Mouse (Mus musculus): Measurements from ENCODE around the gene Hist1h4h. TPM values are rescaled to one million over a fixed set of nuclear protein-coding genes. Genes with fewer than 3 reads are reported as not detected.
A peak's percentile ranks its signal among the peaks of the same experiment; 100 is the strongest.
"Not testable (repeated sequence)": the region's sequence is repeated elsewhere in the genome, so short reads cannot be mapped to it uniquely, and the experiment has no call there.

Gene Hist1h4h
- polyA plus RNA-seq, 1 experiment from 2014 or later: 1.5 TPM

DNA sequence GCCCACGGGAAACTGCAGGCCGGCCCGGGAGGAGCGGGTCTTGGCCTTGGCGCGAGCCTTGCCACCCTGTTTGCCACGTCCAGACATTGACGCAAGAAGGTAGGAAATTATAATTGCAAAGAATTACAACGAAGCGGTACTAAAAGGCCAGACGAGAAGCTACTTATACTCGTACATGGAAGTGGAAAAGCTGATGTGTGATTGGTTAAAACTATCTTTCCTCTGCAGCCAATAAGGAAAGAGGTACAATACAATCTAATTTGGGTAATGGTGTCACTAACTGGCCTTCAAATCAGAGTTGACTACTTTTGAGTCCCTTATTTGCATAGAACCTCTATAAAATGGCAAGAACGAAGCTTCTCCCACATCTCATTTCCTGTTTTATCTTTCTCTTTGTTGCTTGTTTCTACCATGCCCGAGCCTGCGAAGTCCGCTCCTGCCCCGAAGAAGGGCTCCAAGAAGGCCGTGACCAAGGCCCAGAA is 40.2 kb downstream of the Hist1h4h start, which contains the start of the genes Hist1h2ae and Hist1h2bg:
Gene Hist1h2ae, minus strand, starts transcription at position 199 of the 482 bp plus-strand sequence.
Gene Hist1h2bg, plus strand, starts transcription at position 375 of the 482 bp plus-strand sequence.
- WGBS: 0% methylated on average over 18 of the region's 18 CpGs
- Histone ChIP-seq H3K27ac (ENCODE audit: low read length) (peak within 1 kb of the TSS; percentile 93), H3K4me1 (ENCODE audit: control insufficient read depth, insufficient read depth, low read length) (peaks cover 23% of the 10 kb centered on the region), H3K36me3 (ENCODE audit: control insufficient read depth, insufficient read depth, low read length) (no peaks in the 10 kb centered on the region), H3K4me2 (ENCODE audit: low read length) (peak within 1 kb of the TSS; percentile 73), H3K9ac (ENCODE audit: low read depth, low read length) (peak within 1 kb of the TSS; percentile 60), H3K9me3 (replicated peaks; ENCODE audit: control insufficient read depth, low read length, poor library complexity, severe bottlenecking) (no peaks in the 10 kb centered on the region), H3K27me3 (ENCODE audit: control insufficient read depth, insufficient read depth, low read depth, low read length) (no peaks in the 10 kb centered on the region), H3K4me3 (ENCODE audit: low read depth, low read length) (peak within 1 kb of the TSS; percentile 43)
- ATAC-seq: peak; percentile 93

GRCm38 (mm10) chr13:23571504-23572217 is 40.8 kb downstream of the Hist1h4h start:
- H3K27me3 ChIP-seq (ENCODE audit: control insufficient read depth, insufficient read depth, low read depth, low read length); ATAC-seq; H3K36me3 ChIP-seq (ENCODE audit: control insufficient read depth, insufficient read depth, low read length); H3K9me3 ChIP-seq (replicated peaks; ENCODE audit: control insufficient read depth, low read length, poor library complexity, severe bottlenecking): not testable (repeated sequence)
- Histone ChIP-seq H3K4me1 (ENCODE audit: control insufficient read depth, insufficient read depth, low read length) (peaks cover 29% of the 10 kb centered on the region), H3K9ac (ENCODE audit: low read depth, low read length) (peak overlapping the region; percentile 60), H3K4me2 (ENCODE audit: low read length) (peak overlapping the region; percentile 73), H3K4me3 (ENCODE audit: low read depth, low read length) (peak overlapping the region; percentile 43), H3K27ac (ENCODE audit: low read length) (peak overlapping the region; percentile 93)
- WGBS: 0% methylated on average over 12 of the region's 34 CpGs

DNA sequence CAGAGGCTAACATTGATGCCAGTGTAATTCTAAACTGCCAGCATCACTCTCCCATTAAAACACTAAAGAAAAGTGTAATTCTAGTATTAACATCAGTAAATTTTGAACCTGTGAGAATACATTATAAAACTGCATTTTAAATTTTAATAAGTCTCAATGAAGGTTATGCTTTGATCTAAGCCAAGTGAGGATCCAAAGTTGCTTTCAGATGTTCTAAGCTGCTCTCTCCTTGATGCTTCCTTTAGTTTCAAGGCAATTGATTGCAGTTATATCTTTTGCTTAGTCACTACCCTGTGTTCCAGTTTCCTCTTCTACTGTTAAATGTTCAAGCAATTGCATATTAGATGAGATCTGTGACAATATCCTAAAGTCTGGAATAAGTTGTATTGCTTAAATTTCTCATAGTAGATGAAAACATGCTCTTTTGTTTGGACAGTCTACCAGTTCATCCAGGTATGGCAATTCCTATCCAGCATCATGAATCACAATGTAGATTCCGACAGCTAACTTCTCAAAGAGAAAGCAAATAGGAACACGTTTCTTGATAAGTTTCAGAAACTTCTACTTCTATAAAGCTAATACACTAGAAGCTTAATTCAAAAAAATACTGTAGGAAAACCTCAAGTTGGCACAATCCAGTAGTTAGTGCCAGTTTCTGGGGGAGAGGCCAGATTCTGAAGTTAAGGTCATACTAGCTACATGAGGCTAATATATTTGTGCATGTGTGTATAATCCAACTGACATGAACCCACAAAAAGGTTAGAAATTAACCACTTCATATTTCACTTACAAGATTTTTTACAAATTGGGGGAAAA is 41.6 kb downstream of the Hist1h4h start:
- H3K4me2 ChIP-seq (ENCODE audit: low read length): peak overlapping the region; percentile 73
- ATAC-seq: no peak
- H3K27me3 ChIP-seq (ENCODE audit: control insufficient read depth, insufficient read depth, low read depth, low read length): no peaks in the 10 kb centered on the region
- no peaks in the 10 kb centered on the region for H3K9me3 ChIP-seq (replicated peaks; ENCODE audit: control insufficient read depth, low read length, poor library complexity, severe bottlenecking)
- peak overlapping the region; percentile 93 for H3K27ac ChIP-seq (ENCODE audit: low read length)
- no peaks in the 10 kb centered on the region for H3K36me3 ChIP-seq (ENCODE audit: control insufficient read depth, insufficient read depth, low read length)
- peak overlapping the region; percentile 60; the same call in 1 of the 2 replicates for H3K9ac ChIP-seq (ENCODE audit: low read depth, low read length)
- 42% methylated on average over 2 of the region's 2 CpGs for WGBS
- H3K4me3 ChIP-seq (ENCODE audit: low read depth, low read length): peak overlapping the region; percentile 43
- peaks cover 30% of the 10 kb centered on the region for H3K4me1 ChIP-seq (ENCODE audit: control insufficient read depth, insufficient read depth, low read length)

DNA sequence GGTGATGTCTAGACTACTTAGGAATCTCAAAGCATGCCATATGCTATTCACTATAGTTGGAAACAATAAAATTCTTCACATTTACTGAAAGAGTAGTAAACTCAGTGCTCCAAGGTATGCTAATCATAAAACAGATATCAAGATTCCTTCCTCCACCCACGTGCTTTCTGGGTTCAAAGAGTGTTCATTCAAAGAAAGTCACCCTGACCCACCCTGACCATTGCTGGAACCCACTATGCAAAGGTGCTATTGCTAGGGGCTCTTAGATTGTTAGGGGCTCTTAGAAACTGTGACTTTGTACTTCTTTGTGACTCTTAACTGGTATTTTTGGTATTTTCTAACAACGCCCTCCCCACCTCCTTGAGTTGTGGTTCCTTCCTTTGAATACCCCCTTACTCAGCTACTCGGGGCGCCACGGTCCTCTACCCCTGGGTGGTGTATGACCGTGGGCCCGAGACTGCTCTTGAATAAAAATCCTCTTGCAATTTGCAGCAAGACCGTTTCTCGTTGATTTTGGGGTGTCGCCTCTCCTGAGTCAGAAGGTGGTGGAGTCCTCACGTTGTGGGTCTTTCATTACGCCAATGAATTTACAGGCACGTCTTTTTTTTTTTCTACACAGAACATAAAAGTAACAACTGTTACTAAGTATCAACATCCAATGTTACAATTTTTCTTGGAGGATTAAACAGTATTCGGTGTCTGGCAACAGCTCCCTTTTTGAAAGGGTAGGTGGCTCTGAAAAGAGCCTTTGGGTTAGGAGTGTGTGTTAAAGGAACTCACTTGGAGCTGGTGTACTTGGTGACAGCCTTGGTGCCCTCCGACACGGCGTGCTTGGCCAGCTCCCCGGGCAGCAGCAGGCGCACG is 42.4 kb downstream of the Hist1h4h start:
- not testable (repeated sequence) for ATAC-seq; H3K36me3 ChIP-seq (ENCODE audit: control insufficient read depth, insufficient read depth, low read length); H3K27me3 ChIP-seq (ENCODE audit: control insufficient read depth, insufficient read depth, low read depth, low read length); H3K9me3 ChIP-seq (replicated peaks; ENCODE audit: control insufficient read depth, low read length, poor library complexity, severe bottlenecking)
- peak overlapping the region; percentile 33 for H3K4me3 ChIP-seq (ENCODE audit: low read depth, low read length)
- WGBS: 10% methylated on average over 18 of the region's 20 CpGs
- peak overlapping the region; percentile 78 for H3K27ac ChIP-seq (ENCODE audit: low read length)
- H3K9ac ChIP-seq (ENCODE audit: low read depth, low read length): 0 out of 2 replicates have a peak overlapping the region, but pooled peaks have one; percentile 25
- peaks cover 30% of the 10 kb centered on the region for H3K4me1 ChIP-seq (ENCODE audit: control insufficient read depth, insufficient read depth, low read length)
- H3K4me2 ChIP-seq (ENCODE audit: low read length): peak overlapping the region; percentile 73

DNA sequence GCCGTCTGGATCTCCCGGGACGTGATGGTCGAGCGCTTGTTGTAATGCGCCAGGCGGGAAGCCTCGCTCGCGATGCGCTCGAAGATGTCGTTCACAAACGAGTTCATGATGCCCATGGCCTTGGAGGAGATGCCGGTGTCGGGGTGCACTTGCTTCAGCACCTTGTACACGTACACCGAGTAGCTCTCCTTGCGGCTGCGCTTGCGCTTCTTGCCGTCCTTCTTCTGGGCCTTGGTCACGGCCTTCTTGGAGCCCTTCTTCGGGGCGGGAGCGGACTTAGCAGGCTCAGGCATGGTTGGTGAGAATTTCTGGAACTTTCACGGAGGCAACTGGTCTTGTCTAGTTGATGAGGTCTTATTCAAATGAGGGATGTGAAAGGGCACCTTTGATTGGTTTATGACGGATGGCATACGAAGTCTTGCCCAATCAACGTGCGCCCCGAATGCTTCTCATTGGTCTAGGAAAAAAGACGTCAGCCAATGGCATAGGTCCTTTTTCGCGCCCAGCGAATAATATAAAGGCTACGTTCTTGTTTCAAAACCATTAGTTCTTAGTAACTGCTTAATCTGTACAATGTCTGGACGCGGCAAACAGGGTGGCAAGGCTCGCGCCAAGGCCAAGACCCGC is 43.2 kb downstream of the Hist1h4h start, which contains the start of the genes Hist1h2bf and Hist1h2ad:
Gene Hist1h2bf, minus strand, starts transcription at position 299 of the 627 bp plus-strand sequence.
Gene Hist1h2ad, plus strand, starts transcription at position 484 of the 627 bp plus-strand sequence.
- peak within 1 kb of the TSS; percentile 25; the same call in 1 of the 2 replicates for H3K9ac ChIP-seq (ENCODE audit: low read depth, low read length)
- H3K4me1 ChIP-seq (ENCODE audit: control insufficient read depth, insufficient read depth, low read length): peaks cover 30% of the 10 kb centered on the region

GRCm38 (mm10) chr13:23574546-23575170 is 43.8 kb downstream of the Hist1h4h start:
- Histone ChIP-seq H3K4me1 (ENCODE audit: control insufficient read depth, insufficient read depth, low read length) (peaks cover 30% of the 10 kb centered on the region), H3K4me2 (ENCODE audit: low read length) (peak overlapping the region; percentile 73), H3K27ac (ENCODE audit: low read length) (peak overlapping the region; percentile 81), H3K4me3 (ENCODE audit: low read depth, low read length) (peak overlapping the region; percentile 33)
- not testable (repeated sequence) for H3K36me3 ChIP-seq (ENCODE audit: control insufficient read depth, insufficient read depth, low read length); H3K9ac ChIP-seq (ENCODE audit: low read depth, low read length); H3K27me3 ChIP-seq (ENCODE audit: control insufficient read depth, insufficient read depth, low read depth, low read length); H3K9me3 ChIP-seq (replicated peaks; ENCODE audit: control insufficient read depth, low read length, poor library complexity, severe bottlenecking); ATAC-seq
- 2% methylated on average over 5 of the region's 39 CpGs for WGBS

More for the DNA sequence above, 43.2 kb downstream of the Hist1h4h start, which contains the start of the genes Hist1h2bf and Hist1h2ad:
- H3K36me3 ChIP-seq (ENCODE audit: control insufficient read depth, insufficient read depth, low read length); H3K27me3 ChIP-seq (ENCODE audit: control insufficient read depth, insufficient read depth, low read depth, low read length); H3K9me3 ChIP-seq (replicated peaks; ENCODE audit: control insufficient read depth, low read length, poor library complexity, severe bottlenecking): not testable (repeated sequence)
- peak within 1 kb of the TSS; percentile 81 for H3K27ac ChIP-seq (ENCODE audit: low read length)
- WGBS: under 1% methylated on average over 33 of the region's 42 CpGs
- H3K4me3 ChIP-seq (ENCODE audit: low read depth, low read length): peak within 1 kb of the TSS; percentile 33
- peak within 1 kb of the TSS; percentile 78 for H3K4me2 ChIP-seq (ENCODE audit: low read length)
- peak; percentile 91 for ATAC-seq

DNA sequence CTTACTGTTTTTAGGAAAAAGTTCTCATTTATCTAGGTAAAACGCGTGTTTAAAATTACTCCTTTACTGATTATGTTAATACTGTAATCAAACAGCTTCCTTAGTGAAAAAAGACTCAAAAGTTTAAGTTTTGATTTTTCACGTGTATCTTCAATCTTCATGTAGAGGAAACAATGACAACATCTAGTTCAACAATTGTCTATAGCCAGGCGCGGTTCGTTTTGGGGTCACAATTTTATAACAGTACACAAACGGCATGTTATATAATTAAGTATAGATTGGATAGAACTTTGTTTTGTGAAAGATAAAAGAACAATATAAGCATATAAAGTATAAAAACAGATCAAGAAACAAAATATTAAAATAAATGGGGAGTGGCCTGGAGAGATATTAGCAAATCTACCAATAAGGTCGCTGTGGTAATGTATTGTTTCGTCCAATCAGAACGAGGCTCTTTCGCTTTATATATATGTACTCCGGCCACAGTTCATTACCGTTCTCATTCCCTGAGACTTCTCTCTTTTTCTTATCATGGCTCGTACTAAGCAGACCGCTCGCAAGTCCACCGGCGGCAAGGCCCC is 44.5 kb downstream of the Hist1h4h start, which contains the start of gene Hist1h3d:
Gene Hist1h3d, plus strand, starts transcription at position 493 of the 581 bp plus-strand sequence.
- Histone ChIP-seq H3K4me3 (ENCODE audit: low read depth, low read length) (peak within 1 kb of the TSS; percentile 40), H3K9ac (ENCODE audit: low read depth, low read length) (peak within 1 kb of the TSS; percentile 60), H3K4me2 (ENCODE audit: low read length) (peak within 1 kb of the TSS; percentile 78), H3K4me1 (ENCODE audit: control insufficient read depth, insufficient read depth, low read length) (peaks cover 26% of the 10 kb centered on the region), H3K27ac (ENCODE audit: low read length) (peak within 1 kb of the TSS; percentile 81), H3K27me3 (ENCODE audit: control insufficient read depth, insufficient read depth, low read depth, low read length) (no peaks in the 10 kb centered on the region), H3K9me3 (replicated peaks; ENCODE audit: control insufficient read depth, low read length, poor library complexity, severe bottlenecking) (no peaks in the 10 kb centered on the region), H3K36me3 (ENCODE audit: control insufficient read depth, insufficient read depth, low read length) (no peaks in the 10 kb centered on the region)
- ATAC-seq: peak; percentile 51
- under 1% methylated on average over 18 of the region's 18 CpGs for WGBS
